Mouse (Mus musculus) CH12.LX (cell line): ENCODE measurements at regions not wholly inside any gene's neighbourhood (a gene's known extent, or its start where the extent isn't known, plus 50 kb on each side); places are given as distances from the start of the nearest gene placed in this dataset.

Source experiments
- CHD2 ChIP-seq: IDR thresholded peaks from 2 replicates; pipeline ENCODE4 v1.6.1; 2011; ENCODE audit warnings: low read length, improper control_type of control experiment
- CTCF ChIP-seq, 2 experiments: IDR thresholded peaks in 1 of 2; conservative IDR thresholded peaks in 1 of 2; 2 replicates each; pipeline ENCODE4 v1.5.1; 2011 to 2012; ENCODE audit warnings: low read depth in 2 of 2, low read length in 2 of 2, improper control_type of control experiment in 1 of 2, inconsistent platforms in 1 of 2, mild to moderate bottlenecking in 1 of 2, moderate library complexity in 1 of 2
- ELF1 ChIP-seq: IDR thresholded peaks from 2 replicates; pipeline ENCODE4 v1.6.1; 2014; ENCODE audit warnings: low read depth, mild to moderate bottlenecking, inconsistent platforms, low read length, improper control_type of control experiment
- ETS1 ChIP-seq: conservative IDR thresholded peaks from 2 replicates; pipeline ENCODE4 v1.6.1; 2012; ENCODE audit warnings: low read depth, mild to moderate bottlenecking, inconsistent platforms, low read length, improper control_type of control experiment, moderate library complexity
- MAX ChIP-seq: IDR thresholded peaks from 2 replicates; pipeline ENCODE4 v1.6.1; 2011; ENCODE audit warnings: low read length, improper control_type of control experiment
- TBP ChIP-seq: conservative IDR thresholded peaks from 2 replicates; pipeline ENCODE4 v1.6.1; 2011; ENCODE audit warnings: low read depth, low read length, improper control_type of control experiment
- ZKSCAN1 ChIP-seq: IDR thresholded peaks from 2 replicates; pipeline ENCODE4 v1.6.1; 2012; ENCODE audit warnings: low read depth, inconsistent platforms, low read length, improper control_type of control experiment, borderline replicate concordance

GRCm38 (mm10) chr6:31072072-31072471 lies 113.2 kb upstream of the Klf14 start:
- no peak for TF ChIP-seq CTCF (conservative IDR thresholded peaks at IDR 0.05 in 1 of 2, IDR thresholded peaks at IDR 0.05 in 1 of 2; ENCODE audit: low read depth in 2 of 2, low read length in 2 of 2)
- TF ChIP-seq ZKSCAN1: no peak
- TF ChIP-seq CHD2: no peak
- no peak for TF ChIP-seq MAX
- no peak for TF ChIP-seq ETS1
- TF ChIP-seq TBP: no peak
- TF ChIP-seq ELF1: no peak
